Mouse (Mus musculus): ENCODE results near the gene Kalrn.

GRCm38 (mm10) chr16:34594597-34595262 is 21.4 kb upstream of the Kalrn start:
- TF ChIP-seq GATA1 (IDR thresholded peaks at IDR 0.05; ENCODE audit: borderline replicate concordance, low read length) (no peak), FLI1 (IDR thresholded peaks at IDR 0.05; ENCODE audit: low read length) (no peak)

All from megakaryocyte, embryonic 14.5 days (primary cell).